Mouse (Mus musculus): Measurements from ENCODE around the gene Tsfm. TPM values are rescaled to one million over a fixed set of nuclear protein-coding genes. Genes with fewer than 3 reads are reported as not detected.
A peak's percentile ranks its signal among the peaks of the same experiment; 100 is the strongest.
"Not testable (repeated sequence)": the region's sequence is repeated elsewhere in the genome, so short reads cannot be mapped to it uniquely, and the experiment has no call there.

Gene Tsfm
- polyA plus RNA-seq, 1 experiment from 2014 or later, result 85.0 TPM

DNA sequence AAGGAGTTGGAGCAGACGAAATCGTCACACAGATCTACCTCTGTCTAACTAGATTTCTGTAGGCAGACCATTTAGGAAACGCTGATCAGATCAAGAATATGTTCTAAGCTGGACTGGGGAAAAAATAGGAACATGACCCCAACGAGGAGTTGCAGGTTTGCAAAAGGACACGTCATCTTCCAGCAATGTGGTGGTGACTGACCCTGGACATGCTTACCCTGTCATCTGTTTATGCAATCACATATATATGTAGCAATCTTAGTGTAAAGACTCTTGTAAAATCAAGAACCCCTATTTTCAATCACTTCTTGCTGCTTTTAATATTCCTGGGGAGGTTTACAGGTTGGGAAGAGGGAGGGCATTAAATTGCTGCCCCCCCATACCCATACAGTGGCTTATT lies 31.9 kb upstream of the Tsfm start:
- Histone ChIP-seq H3K36me3 (ENCODE audit: control insufficient read depth, insufficient read depth, low read length) (peaks cover 31% of the 10 kb centered on the region), H3K4me2 (ENCODE audit: low read length) (peak overlapping the region; percentile 67), H3K4me1 (ENCODE audit: control insufficient read depth in 2 of 2, insufficient read depth in 2 of 2, low read length in 2 of 2) (peaks cover 11 to 34% of the 10 kb centered on the region in 2 experiments), H3K9me3 (ENCODE audit: control insufficient read depth, low read length) (no peaks in the 10 kb centered on the region), H3K4me3 (ENCODE audit: control insufficient read depth in 1 of 2, insufficient read depth in 1 of 2, low read depth in 1 of 2, low read length in 2 of 2) (peak overlapping the region in 1 of 2 experiments; percentile 87; a peak in 1 of 4 replicates), H3K9ac (ENCODE audit: low read length) (no peak overlapping the region; the same call in 1 of the 2 replicates), H3K27me3 (ENCODE audit: control insufficient read depth, insufficient read depth, low read length) (peaks cover 34% of the 10 kb centered on the region), H3K27ac (replicated peaks in 1 of 2; ENCODE audit: control insufficient read depth in 1 of 2, insufficient read depth in 1 of 2, low read depth in 2 of 2, low read length in 2 of 2) (no peak overlapping the region)
- ATAC-seq (ENCODE audit: insufficient number of reproducible peaks, insufficient read depth, low FRiP score, low read depth), result no peak
- 69% methylated on average over 5 of the region's 5 CpGs for WGBS

DNA sequence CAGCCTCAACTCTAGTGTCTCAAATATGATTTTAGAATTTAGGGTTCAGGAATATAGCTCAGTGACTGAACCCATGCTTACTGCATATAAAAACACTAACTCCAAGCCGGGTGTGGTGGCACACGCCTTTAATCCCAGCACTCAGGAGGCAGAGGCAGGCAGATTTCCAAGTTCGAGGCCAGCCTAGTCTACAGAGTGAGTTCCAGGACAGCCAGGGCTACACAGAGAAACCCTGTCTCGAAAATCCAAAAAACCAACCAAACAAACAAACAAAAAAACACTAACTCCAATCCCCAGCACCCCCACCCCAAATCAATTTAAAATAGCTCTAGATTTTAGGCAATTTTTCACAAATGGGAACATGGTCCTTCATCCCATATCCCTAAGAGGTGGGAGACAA lies 31.5 kb upstream of the Tsfm start:
- not testable (repeated sequence) for H3K4me2 ChIP-seq (ENCODE audit: low read length); H3K4me3 ChIP-seq (ENCODE audit: control insufficient read depth in 1 of 2, insufficient read depth in 1 of 2, low read depth in 1 of 2, low read length in 2 of 2); H3K27ac ChIP-seq (replicated peaks in 1 of 2; ENCODE audit: control insufficient read depth in 1 of 2, insufficient read depth in 1 of 2, low read depth in 2 of 2, low read length in 2 of 2); H3K9ac ChIP-seq (ENCODE audit: low read length); ATAC-seq (ENCODE audit: insufficient number of reproducible peaks, insufficient read depth, low FRiP score, low read depth); H3K9me3 ChIP-seq (ENCODE audit: control insufficient read depth, low read length)
- H3K4me1 ChIP-seq (ENCODE audit: control insufficient read depth in 2 of 2, insufficient read depth in 2 of 2, low read length in 2 of 2), result peaks cover 11 to 34% of the 10 kb centered on the region in 2 experiments
- H3K27me3 ChIP-seq (ENCODE audit: control insufficient read depth, insufficient read depth, low read length), result peaks cover 38% of the 10 kb centered on the region
- WGBS, result 82% methylated on average over 4 of the region's 4 CpGs
- peaks cover 27% of the 10 kb centered on the region for H3K36me3 ChIP-seq (ENCODE audit: control insufficient read depth, insufficient read depth, low read length)

DNA sequence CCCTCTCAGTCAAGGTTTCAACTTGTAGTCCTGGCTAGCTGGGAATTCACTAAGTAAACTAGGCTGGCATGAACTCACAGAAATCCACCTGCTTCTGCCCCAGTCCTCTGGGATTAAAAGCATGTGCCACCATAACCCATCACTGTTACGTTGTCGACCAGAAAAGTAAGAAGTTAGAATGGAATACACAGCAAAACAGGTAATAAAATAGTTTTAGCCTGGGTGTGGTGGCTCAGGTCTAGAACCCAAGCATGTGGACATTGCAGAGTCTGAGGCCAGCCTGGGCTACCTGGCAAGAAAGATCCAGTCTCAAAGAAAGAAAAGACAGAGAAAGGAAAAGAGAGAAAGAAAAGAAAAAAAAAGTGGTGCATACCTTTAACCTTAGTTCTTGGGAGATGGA lies 30.9 kb upstream of the Tsfm start:
- Histone ChIP-seq H3K36me3 (ENCODE audit: control insufficient read depth, insufficient read depth, low read length) (peaks cover 21% of the 10 kb centered on the region), H3K4me2 (ENCODE audit: low read length) (no peak overlapping the region), H3K9ac (ENCODE audit: low read length) (no peak overlapping the region), H3K27me3 (ENCODE audit: control insufficient read depth, insufficient read depth, low read length) (peaks cover 39% of the 10 kb centered on the region), H3K27ac (replicated peaks in 1 of 2; ENCODE audit: control insufficient read depth in 1 of 2, insufficient read depth in 1 of 2, low read depth in 2 of 2, low read length in 2 of 2) (no peak overlapping the region), H3K4me3 (ENCODE audit: control insufficient read depth in 1 of 2, insufficient read depth in 1 of 2, low read depth in 1 of 2, low read length in 2 of 2) (no peak overlapping the region), H3K4me1 (ENCODE audit: control insufficient read depth in 2 of 2, insufficient read depth in 2 of 2, low read length in 2 of 2) (peaks cover 11 to 34% of the 10 kb centered on the region in 2 experiments), H3K9me3 (ENCODE audit: control insufficient read depth, low read length) (no peaks in the 10 kb centered on the region)
- ATAC-seq (ENCODE audit: insufficient number of reproducible peaks, insufficient read depth, low FRiP score, low read depth), result no peak
- 76% methylated on average over 2 of the region's 2 CpGs for WGBS

DNA sequence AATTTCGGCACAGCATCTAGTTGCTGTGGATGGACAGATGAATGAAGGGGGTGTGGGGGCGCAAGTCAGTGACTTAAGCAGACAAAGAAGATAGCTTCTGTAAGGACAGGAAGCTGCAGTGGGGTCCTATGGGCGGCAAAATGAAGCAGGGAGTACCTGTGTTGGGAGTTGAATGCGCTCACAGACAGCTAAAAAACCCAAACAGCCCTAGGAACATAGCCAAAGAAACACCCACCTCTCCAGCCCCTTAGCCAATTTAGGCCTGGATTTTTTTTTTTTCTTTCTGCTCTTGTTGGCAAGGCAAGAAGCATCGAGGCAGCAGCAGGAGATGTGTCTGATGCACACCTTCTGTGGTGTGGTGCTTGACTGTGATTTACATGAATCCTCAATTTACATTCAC lies 30.4 kb upstream of the Tsfm start:
- Histone ChIP-seq H3K9ac (ENCODE audit: low read length) (no peak overlapping the region), H3K4me3 (ENCODE audit: control insufficient read depth in 1 of 2, insufficient read depth in 1 of 2, low read depth in 1 of 2, low read length in 2 of 2) (0 out of 4 replicates have a peak overlapping the region, but pooled peaks of 1 of the 2 experiments have one; percentile 77), H3K4me2 (ENCODE audit: low read length) (peak overlapping the region; percentile 99; the same call in 1 of the 2 replicates), H3K9me3 (ENCODE audit: control insufficient read depth, low read length) (no peaks in the 10 kb centered on the region), H3K4me1 (ENCODE audit: control insufficient read depth in 2 of 2, insufficient read depth in 2 of 2, low read length in 2 of 2) (peaks cover 11 to 34% of the 10 kb centered on the region in 2 experiments), H3K36me3 (ENCODE audit: control insufficient read depth, insufficient read depth, low read length) (peaks cover 19% of the 10 kb centered on the region), H3K27ac (replicated peaks in 1 of 2; ENCODE audit: control insufficient read depth in 1 of 2, insufficient read depth in 1 of 2, low read depth in 2 of 2, low read length in 2 of 2) (no peak overlapping the region), H3K27me3 (ENCODE audit: control insufficient read depth, insufficient read depth, low read length) (peaks cover 39% of the 10 kb centered on the region)
- WGBS, result 48% methylated on average over 5 of the region's 5 CpGs
- ATAC-seq (ENCODE audit: insufficient number of reproducible peaks, insufficient read depth, low FRiP score, low read depth), result no peak

DNA sequence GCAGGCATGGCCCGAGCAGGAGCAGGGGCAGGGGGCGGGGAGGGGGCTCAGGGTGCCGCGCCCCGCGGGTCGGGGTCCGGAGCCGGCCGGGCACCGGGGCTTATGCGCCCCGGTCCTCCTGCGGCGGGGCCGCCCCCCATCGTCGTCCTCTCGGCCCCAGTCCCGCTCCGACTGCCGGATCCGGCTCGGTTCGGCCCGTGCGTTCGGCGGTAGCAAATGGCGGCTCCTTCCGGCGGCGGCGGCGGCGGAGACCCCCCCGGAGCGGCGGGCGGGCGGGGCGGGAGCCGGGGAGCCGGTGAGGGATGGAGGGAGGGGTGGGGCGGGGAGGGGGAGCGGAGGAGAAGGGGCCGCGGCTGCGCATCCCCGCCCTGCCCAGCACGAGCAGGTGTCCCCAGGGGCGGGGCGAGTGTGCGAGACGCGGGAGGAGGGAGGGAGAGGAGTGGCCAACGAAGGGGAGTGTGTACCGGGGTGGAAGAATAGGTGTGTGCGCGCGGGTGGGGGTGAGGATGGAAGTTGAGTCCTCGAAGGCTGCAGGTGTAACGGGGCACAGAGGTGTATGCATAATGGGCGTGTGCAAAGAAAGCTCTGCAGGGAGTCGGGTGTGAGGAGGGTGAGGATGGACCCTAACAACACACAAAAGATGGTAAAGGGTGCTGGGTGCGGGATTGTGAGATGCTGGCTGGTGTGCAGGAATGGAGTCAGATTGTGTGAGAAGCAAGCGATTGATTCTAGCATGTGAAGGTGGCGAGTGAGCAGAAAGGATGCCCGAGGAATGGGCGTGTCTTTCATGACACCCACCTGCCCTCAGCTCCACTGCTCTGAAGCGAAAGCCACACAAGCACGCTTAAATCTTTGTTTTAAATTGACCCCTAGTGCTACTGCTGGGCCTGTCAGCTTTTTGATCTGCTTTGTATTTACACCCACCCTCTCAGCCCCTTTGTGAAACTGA lies 29.6 kb upstream of the Tsfm start, which contains the start of gene March9:
March9 (minus strand) TSS at position 217 of the 949 bp plus-strand sequence.
- Histone ChIP-seq H3K27me3 (ENCODE audit: control insufficient read depth, insufficient read depth, low read length) (peaks cover 39% of the 10 kb centered on the region), H3K36me3 (ENCODE audit: control insufficient read depth, insufficient read depth, low read length) (peaks cover 11% of the 10 kb centered on the region), H3K9me3 (ENCODE audit: control insufficient read depth, low read length) (no peaks in the 10 kb centered on the region), H3K4me1 (ENCODE audit: control insufficient read depth in 2 of 2, insufficient read depth in 2 of 2, low read length in 2 of 2) (peaks cover 9 to 27% of the 10 kb centered on the region in 2 experiments), H3K9ac (ENCODE audit: low read length) (peak within 1 kb of the TSS; percentile 78), H3K27ac (replicated peaks in 1 of 2; ENCODE audit: control insufficient read depth in 1 of 2, insufficient read depth in 1 of 2, low read depth in 2 of 2, low read length in 2 of 2) (no peak within 1 kb of the TSS), H3K4me2 (ENCODE audit: low read length) (peak within 1 kb of the TSS; percentile 99), H3K4me3 (ENCODE audit: control insufficient read depth in 1 of 2, insufficient read depth in 1 of 2, low read depth in 1 of 2, low read length in 2 of 2) (peak within 1 kb of the TSS; percentile 56 to 77)
- WGBS, result 2% methylated on average over 54 of the region's 72 CpGs
- no peak for ATAC-seq (ENCODE audit: insufficient number of reproducible peaks, insufficient read depth, low FRiP score, low read depth)

DNA sequence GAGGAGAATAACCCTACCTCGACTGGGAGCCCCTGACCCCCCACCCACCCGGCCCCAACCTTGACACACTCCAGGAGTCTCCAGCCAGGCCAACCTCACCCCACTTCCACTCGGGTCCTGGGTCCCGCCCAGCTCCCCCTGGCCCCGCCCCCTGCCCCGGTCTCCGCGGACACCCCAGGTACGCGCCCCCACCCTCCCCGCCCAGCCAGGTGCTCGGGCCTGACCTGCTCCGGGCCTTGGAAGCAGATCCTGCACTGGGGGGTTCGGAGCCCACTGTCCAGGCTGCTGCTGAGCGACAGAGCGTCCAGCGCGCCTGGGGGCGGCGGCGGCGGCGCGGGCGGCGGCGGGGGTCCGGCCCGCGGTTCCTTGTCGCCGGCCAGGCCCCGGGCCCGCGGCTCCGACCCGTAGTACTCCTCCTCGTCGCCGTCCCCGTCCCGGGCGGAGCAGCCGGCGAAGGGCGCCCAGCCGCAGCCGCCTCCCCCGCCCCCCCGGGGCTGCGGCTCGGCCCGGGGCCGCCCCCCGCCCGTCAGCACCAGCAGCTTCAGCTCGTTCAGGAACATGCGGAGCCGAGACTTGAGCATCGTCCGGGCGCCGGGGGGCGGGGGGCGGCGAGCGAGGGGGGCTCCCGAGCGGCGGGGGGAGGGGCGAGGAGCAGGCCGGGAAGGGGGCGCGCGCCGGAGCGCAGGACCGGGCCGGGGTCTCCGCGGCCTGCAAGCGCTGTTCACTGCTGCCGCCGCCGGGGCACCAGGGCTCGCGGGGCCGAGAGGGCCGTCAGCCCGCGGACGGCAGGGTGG lies 28.7 kb upstream of the Tsfm start:
- Histone ChIP-seq H3K9me3 (ENCODE audit: control insufficient read depth, low read length) (no peaks in the 10 kb centered on the region), H3K9ac (ENCODE audit: low read length) (peak overlapping the region; percentile 78), H3K4me3 (ENCODE audit: control insufficient read depth in 1 of 2, insufficient read depth in 1 of 2, low read depth in 1 of 2, low read length in 2 of 2) (peak overlapping the region; percentile 56 to 77), H3K4me1 (ENCODE audit: control insufficient read depth in 2 of 2, insufficient read depth in 2 of 2, low read length in 2 of 2) (peaks cover 6 to 18% of the 10 kb centered on the region in 2 experiments; a peak in 3 of 4 replicates), H3K27ac (replicated peaks in 1 of 2; ENCODE audit: control insufficient read depth in 1 of 2, insufficient read depth in 1 of 2, low read depth in 2 of 2, low read length in 2 of 2) (no peak overlapping the region), H3K4me2 (ENCODE audit: low read length) (peak overlapping the region; percentile 99), H3K36me3 (ENCODE audit: control insufficient read depth, insufficient read depth, low read length) (peaks cover 2% of the 10 kb centered on the region; the same call in 1 of the 2 replicates), H3K27me3 (ENCODE audit: control insufficient read depth, insufficient read depth, low read length) (peaks cover 40% of the 10 kb centered on the region)
- no peak for ATAC-seq (ENCODE audit: insufficient number of reproducible peaks, insufficient read depth, low FRiP score, low read depth)
- under 1% methylated on average over 83 of the region's 92 CpGs for WGBS

DNA sequence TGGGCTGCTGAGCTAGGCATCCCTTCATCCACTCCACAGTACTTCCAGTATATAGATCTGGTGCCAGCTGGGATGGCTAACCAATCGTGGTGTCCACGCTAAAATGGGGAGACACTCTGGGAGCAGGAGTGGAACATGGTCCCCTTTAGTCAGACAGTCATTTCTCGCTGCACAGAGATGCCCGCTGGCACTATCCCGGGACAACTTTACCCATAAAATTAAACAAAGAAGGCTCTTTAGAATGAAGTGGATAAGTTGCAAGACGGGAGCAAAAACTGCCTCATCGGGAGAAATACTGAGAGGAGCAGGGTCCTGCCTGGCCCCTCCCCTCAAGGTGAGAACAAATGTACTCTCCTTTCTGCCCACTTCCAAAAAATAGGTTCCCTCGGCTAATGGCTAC lies 28.1 kb upstream of the Tsfm start:
- ATAC-seq (ENCODE audit: insufficient number of reproducible peaks, insufficient read depth, low FRiP score, low read depth), result no peak
- Histone ChIP-seq H3K4me1 (ENCODE audit: control insufficient read depth in 2 of 2, insufficient read depth in 2 of 2, low read length in 2 of 2) (peaks cover 6 to 18% of the 10 kb centered on the region in 2 experiments; a peak in 3 of 4 replicates), H3K9me3 (ENCODE audit: control insufficient read depth, low read length) (no peaks in the 10 kb centered on the region), H3K27ac (replicated peaks in 1 of 2; ENCODE audit: control insufficient read depth in 1 of 2, insufficient read depth in 1 of 2, low read depth in 2 of 2, low read length in 2 of 2) (no peak overlapping the region), H3K36me3 (ENCODE audit: control insufficient read depth, insufficient read depth, low read length) (0 out of 2 replicates have a peak, but pooled peaks cover 2% of the 10 kb centered on the region), H3K4me3 (ENCODE audit: control insufficient read depth in 1 of 2, insufficient read depth in 1 of 2, low read depth in 1 of 2, low read length in 2 of 2) (peak overlapping the region in 1 of 2 experiments; percentile 77; a peak in 2 of 4 replicates), H3K9ac (ENCODE audit: low read length) (no peak overlapping the region; the same call in 1 of the 2 replicates), H3K27me3 (ENCODE audit: control insufficient read depth, insufficient read depth, low read length) (peaks cover 47% of the 10 kb centered on the region), H3K4me2 (ENCODE audit: low read length) (peak overlapping the region; percentile 99)
- 18% methylated on average over 8 of the region's 8 CpGs for WGBS

Measured in heart, embryonic 14.5 days (tissue).